Mouse (Mus musculus) cortical plate, adult 2 months (tissue): Measurements from ENCODE around the gene Psmc3ip. TPM values are rescaled to one million over a fixed set of nuclear protein-coding genes. Genes with fewer than 3 reads are reported as not detected.

Source experiments
- H3K27ac ChIP-seq: fragments of 200-500 bp; 2 replicates; pipeline ENCODE4 v1.5.1; 2012; ENCODE audit warnings: low read length, control low read depth, inconsistent platforms; ENCODE audit not compliant: insufficient read depth
- H3K4me1 ChIP-seq: fragments of 200-500 bp; 2 replicates; pipeline ENCODE4 v1.6.1; 2011; ENCODE audit warnings: low read length; ENCODE audit not compliant: control insufficient read depth, insufficient read depth
- H3K4me3 ChIP-seq: fragments of 200-500 bp; 2 replicates; pipeline ENCODE4 v1.5.1; 2011; ENCODE audit warnings: mild to moderate bottlenecking, low read length, control low read depth; ENCODE audit not compliant: insufficient read depth
- CTCF ChIP-seq: fragments of 200-500 bp; IDR thresholded peaks from 2 replicates; pipeline ENCODE4 v1.5.1; 2011; ENCODE audit warnings: mild to moderate bottlenecking, control low read depth, low read length; ENCODE audit not compliant: insufficient read depth; ENCODE audit errors: extremely low read depth
- POLR2A ChIP-seq: fragments of 200-500 bp; IDR thresholded peaks from 2 replicates; pipeline ENCODE4 v1.6.1; 2011; ENCODE audit warnings: mild to moderate bottlenecking, low read length, control low read depth; ENCODE audit not compliant: insufficient read depth; ENCODE audit errors: extremely low read depth
- polyA plus RNA-seq: library from polyadenylated mRNA; depleted of rRNA; stranded (reverse); fragments of >200 nt; gene quantifications from 2 replicates; pipeline ENCODE4 v1.2.3, GENCODE M21; 2012; rRNA removed

Gene Psmc3ip
- polyA plus RNA-seq = 3.5 and 3.8 TPM in 2 replicates

- peak within 1 kb of the TSS; percentile 53 for H3K4me3 ChIP-seq
- TF ChIP-seq CTCF = peak; percentile 77
- TF ChIP-seq POLR2A = peak; percentile 73; the same call in 1 of the 2 replicates
- H3K4me1 ChIP-seq = no peaks in the 10 kb centered on the region
- H3K27ac ChIP-seq = peak within 1 kb of the TSS; percentile 76
These were observed at the start of gene Psmc3ip for GRCm38 (mm10) chr11:101095314-101096024. Gene Psmc3ip, minus strand, starts transcription at chr11:101095436.

GRCm38 (mm10) chr11:101143338-101144225 lies 48.3 kb upstream of the Psmc3ip start:
- Histone ChIP-seq H3K4me1 (no peaks in the 10 kb centered on the region), H3K4me3 (0 out of 2 replicates have a peak overlapping the region, but pooled peaks have one; percentile 1), H3K27ac (no peak overlapping the region)
- no peak for TF ChIP-seq POLR2A
- TF ChIP-seq CTCF = no peak

- Histone ChIP-seq H3K4me1 (no peaks in the 10 kb centered on the region), H3K27ac (no peak overlapping the region), H3K4me3 (no peak overlapping the region)
- no peak for TF ChIP-seq CTCF
- no peak for TF ChIP-seq POLR2A
These were observed 47.2 kb upstream of the Psmc3ip start for GRCm38 (mm10) chr11:101142215-101142967.

DNA sequence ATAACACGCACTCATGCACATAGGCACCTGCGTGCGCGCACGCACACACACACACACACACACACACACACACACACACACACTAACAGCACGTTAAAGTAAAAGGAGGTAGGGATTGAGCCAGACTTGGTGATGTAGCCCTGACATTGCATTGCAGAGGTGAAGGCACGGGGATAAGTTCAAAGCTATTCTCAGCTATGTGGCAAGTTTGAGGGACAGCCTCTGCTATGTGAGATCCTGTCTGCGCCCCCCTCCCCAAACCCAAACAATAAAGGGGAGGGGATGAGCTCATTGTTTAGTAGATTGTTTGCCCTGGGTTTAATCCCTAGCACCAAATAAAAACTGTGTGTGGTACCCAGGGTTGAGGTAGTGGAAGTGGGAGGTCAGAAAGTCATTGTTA lies 45.9 kb upstream of the Psmc3ip start:
- no peak overlapping the region for H3K27ac ChIP-seq
- no peak for TF ChIP-seq POLR2A
- TF ChIP-seq CTCF = no peak
- H3K4me3 ChIP-seq = no peak overlapping the region
- H3K4me1 ChIP-seq = no peaks in the 10 kb centered on the region

DNA sequence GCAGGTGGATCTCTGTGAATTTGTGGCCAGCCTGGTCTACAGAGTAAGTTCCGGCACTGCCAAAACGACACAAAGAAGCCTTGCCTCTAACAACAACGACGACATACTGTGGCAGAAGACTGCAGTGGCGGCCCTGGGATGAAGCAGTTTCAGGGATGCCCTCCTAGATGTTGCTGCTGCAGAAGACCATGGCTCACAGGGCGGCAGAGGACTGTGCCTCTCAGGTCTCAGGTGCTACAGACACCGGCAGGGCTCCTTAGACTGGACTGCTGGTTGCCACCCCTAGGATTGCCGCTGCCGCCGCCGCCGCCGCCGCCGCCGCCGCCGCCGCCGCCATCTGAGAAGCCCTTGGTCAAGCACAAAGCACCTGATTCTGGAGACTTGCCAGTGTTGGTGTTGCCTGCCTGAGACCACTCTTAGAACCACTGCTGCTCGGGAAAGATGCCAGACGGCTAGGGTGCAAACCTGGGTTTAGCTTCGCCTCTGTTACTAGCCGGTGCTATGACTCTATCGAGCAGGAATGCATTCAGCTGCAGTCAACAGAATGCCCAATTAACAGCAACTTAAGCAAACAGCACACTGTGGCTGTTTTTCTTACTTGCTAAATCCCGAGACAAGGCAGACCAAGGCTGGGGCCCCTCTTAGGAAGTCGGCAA lies 45.1 kb upstream of the Psmc3ip start:
- H3K4me3 ChIP-seq = peak overlapping the region; percentile 32
- H3K4me1 ChIP-seq = no peaks in the 10 kb centered on the region
- H3K27ac ChIP-seq = no peak overlapping the region
- no peak for TF ChIP-seq CTCF
- 0 out of 2 replicates have a peak, but pooled peaks have one; percentile 15 for TF ChIP-seq POLR2A

- Histone ChIP-seq H3K4me3 (no peak overlapping the region), H3K27ac (no peak overlapping the region), H3K4me1 (no peaks in the 10 kb centered on the region)
- no peak for TF ChIP-seq CTCF
- no peak for TF ChIP-seq POLR2A
These were observed 43.4 kb upstream of the Psmc3ip start for GRCm38 (mm10) chr11:101138536-101139181.

DNA sequence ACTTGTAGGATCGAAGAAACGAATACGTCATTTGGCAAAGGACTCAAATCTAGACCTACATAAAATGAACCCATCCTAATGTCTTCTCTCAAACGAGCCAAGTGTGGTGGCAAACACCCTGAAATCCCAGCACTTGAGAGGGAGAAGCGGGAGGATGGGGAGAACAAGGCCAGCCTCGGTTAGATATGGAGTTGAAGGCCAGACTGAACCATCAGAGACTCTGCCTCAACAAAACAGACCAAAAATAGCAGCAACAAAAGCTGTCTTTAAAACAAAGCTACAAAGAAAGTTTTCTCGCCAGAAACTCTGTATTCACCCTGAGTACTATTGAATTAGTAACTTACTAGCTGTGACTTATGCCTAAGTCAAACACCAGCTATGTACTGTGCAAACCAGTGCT lies 41.8 kb upstream of the Psmc3ip start:
- no peaks in the 10 kb centered on the region for H3K4me1 ChIP-seq
- no peak overlapping the region for H3K27ac ChIP-seq
- TF ChIP-seq POLR2A (no peak), CTCF (no peak)
- H3K4me3 ChIP-seq = no peak overlapping the region

DNA sequence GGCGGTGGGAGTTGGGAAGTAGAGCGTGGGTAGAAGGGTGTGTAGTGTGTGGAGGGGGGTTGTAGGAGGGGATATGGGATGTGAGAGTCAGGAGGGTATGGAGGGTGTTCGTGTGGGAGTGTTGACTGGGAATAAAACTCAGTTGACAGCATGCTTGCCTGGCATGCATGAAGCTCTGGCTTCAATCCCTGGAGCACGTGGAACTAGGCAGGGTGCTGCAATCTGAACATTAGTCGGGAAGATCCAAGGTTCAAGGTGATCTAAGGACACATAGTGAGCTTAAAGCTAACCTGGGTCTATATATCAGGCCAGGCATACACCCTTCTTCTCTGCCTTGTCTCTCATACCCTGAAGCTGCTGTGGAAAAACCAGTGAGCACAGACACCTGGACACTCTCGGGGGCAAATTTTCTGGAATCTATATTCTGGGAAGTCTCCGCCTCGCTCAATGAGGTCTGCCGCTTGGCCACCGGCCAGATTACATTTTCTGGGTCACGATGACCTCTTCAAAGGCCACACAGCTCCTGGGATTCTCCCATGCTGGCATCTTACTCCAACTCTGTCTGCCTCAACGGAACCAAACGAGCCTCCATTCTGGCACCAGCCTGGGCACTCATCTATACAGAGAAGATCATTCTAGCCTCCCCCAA lies 39.1 kb upstream of the Psmc3ip start:
- TF ChIP-seq POLR2A (no peak), CTCF (no peak)
- no peak overlapping the region for H3K4me3 ChIP-seq
- 0 out of 2 replicates have a peak, but pooled peaks cover 2% of the 10 kb centered on the region for H3K4me1 ChIP-seq
- H3K27ac ChIP-seq = no peak overlapping the region
